Mouse (Mus musculus) ES-E14 (cell line): ENCODE measurements around the gene B3galt2. TPM values are rescaled to one million over a fixed set of nuclear protein-coding genes. Genes with fewer than 3 reads are reported as not detected.

Experiments
- DNase-seq: peaks from one replicate; pipeline ENCODE4 v3.0.0-alpha.2; 2013; ENCODE audit warnings: low read depth, low spot score
- H3K27ac ChIP-seq: 2 replicates; pipeline ENCODE4 v1.5.1; 2012; ENCODE audit warnings: low read depth, mild to moderate bottlenecking, low read length, moderate library complexity, mixed read lengths; ENCODE audit not compliant: poor library complexity, insufficient read depth, severe bottlenecking
- H3K36me3 ChIP-seq: 2 replicates; pipeline ENCODE4 v1.6.1; 2012; ENCODE audit warnings: mild to moderate bottlenecking, low read length, moderate library complexity, mixed read lengths; ENCODE audit not compliant: control insufficient read depth, poor library complexity, insufficient read depth, severe bottlenecking
- H3K4me1 ChIP-seq, 2 experiments: fragments of 150-350 bp in 1 of 2; sonication (generic) in 1 of 2; 2 replicates each; pipeline ENCODE4 v1.6.1; 2012; ENCODE audit warnings: low read length in 2 of 2, mild to moderate bottlenecking in 1 of 2, mixed read lengths in 1 of 2; ENCODE audit not compliant: control insufficient read depth in 2 of 2, insufficient read depth in 2 of 2, poor library complexity in 1 of 2
- H3K4me3 ChIP-seq, 2 experiments: fragments of 150-350 bp in 1 of 2; sonication (generic) in 1 of 2; 2 replicates each; pipeline ENCODE4 v1.5.1; 2012; ENCODE audit warnings: low read length in 2 of 2, low read depth in 1 of 2, mild to moderate bottlenecking in 1 of 2, mixed read lengths in 1 of 2; ENCODE audit not compliant: insufficient read depth in 1 of 2, poor library complexity in 1 of 2, severe bottlenecking in 1 of 2
- H3K9ac ChIP-seq: 2 replicates; pipeline ENCODE4 v1.6.1; 2012; ENCODE audit warnings: low read depth, mild to moderate bottlenecking, low read length, mixed read lengths; ENCODE audit not compliant: poor library complexity, insufficient read depth, severe bottlenecking
- H3K9me3 ChIP-seq: fragments of 150-350 bp; sonication (generic); 2 replicates; pipeline ENCODE4 v1.6.1; 2012; ENCODE audit warnings: low read depth, mild to moderate bottlenecking, low read length; ENCODE audit not compliant: control insufficient read depth, insufficient read depth
- CHD2 ChIP-seq: IDR thresholded peaks from 2 replicates; pipeline ENCODE4 v1.6.1; 2014; ENCODE audit warnings: mild to moderate bottlenecking, low read depth, low read length, inconsistent platforms
- HCFC1 ChIP-seq: IDR thresholded peaks from 2 replicates; pipeline ENCODE4 v1.6.1; 2012; ENCODE audit warnings: low read length, inconsistent platforms, borderline replicate concordance; ENCODE audit not compliant: insufficient read depth
- MAFK ChIP-seq: IDR thresholded peaks from 2 replicates; pipeline ENCODE4 v1.6.1; 2014; ENCODE audit warnings: mild to moderate bottlenecking, low read depth, low read length, inconsistent platforms; ENCODE audit not compliant: insufficient read depth
- ZC3H11A ChIP-seq: IDR thresholded peaks from 2 replicates; pipeline ENCODE4 v1.6.1; 2012; ENCODE audit warnings: low read depth, mild to moderate bottlenecking, inconsistent platforms, low read length, borderline replicate concordance
- ZNF384 ChIP-seq: IDR thresholded peaks from 2 replicates; pipeline ENCODE4 v1.6.1; 2012; ENCODE audit warnings: low read depth, low read length, inconsistent platforms
- in situ Hi-C, 2 experiments: fragments of 600-800 bp; cut with MboI; formaldehyde crosslinking; loops; one replicate each; pipeline ENCODE4 v1.15.1; 2025; ENCODE audit warnings: low sequenced_read_pairs in 2 of 2, inconsistent platforms in 1 of 2; ENCODE audit not compliant: unreplicated experiment in 2 of 2
- total RNA-seq: library from RNA; depleted of rRNA; stranded (reverse); fragments of 300-350 nt; gene quantifications from 2 replicates; pipeline ENCODE4 v1.2.3, GENCODE M21; 2012

B3galt2 gene
- total RNA-seq, 1 experiment: 0.22 TPM

DNA sequence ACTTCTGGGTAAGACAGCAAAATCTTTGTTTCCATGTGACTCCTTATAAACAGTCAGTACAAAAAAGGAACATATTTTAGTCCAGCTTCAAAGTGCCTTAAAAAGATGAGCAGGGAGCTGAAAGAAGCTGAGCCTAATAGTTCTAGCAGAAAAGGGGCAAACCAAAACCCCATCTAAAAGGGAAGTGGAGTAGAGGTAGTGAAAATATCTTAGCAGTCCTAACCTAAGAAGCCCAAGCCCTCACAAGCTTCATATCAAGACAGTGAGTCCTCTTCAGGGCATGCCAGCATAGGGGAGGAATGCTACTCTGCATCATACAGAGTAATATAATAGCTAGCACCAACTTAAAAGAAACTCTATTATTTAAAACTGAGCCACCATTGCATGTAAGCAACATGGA, 18.5 kb upstream of the B3galt2 start:
- Histone ChIP-seq H3K9ac (no peak overlapping the region), H3K9me3 (no peaks in the 10 kb centered on the region), H3K4me3 (no peak overlapping the region), H3K4me1 (no peaks in the 10 kb centered on the region), H3K27ac (no peak overlapping the region), H3K36me3 (peaks cover 5% of the 10 kb centered on the region)
- no peak for TF ChIP-seq ZC3H11A
- TF ChIP-seq MAFK: no peak
- no peak for TF ChIP-seq HCFC1
- TF ChIP-seq CHD2: no peak
- no peak for TF ChIP-seq ZNF384
- DNase-seq: no peak
- in situ Hi-C loops: no loop called here

DNA sequence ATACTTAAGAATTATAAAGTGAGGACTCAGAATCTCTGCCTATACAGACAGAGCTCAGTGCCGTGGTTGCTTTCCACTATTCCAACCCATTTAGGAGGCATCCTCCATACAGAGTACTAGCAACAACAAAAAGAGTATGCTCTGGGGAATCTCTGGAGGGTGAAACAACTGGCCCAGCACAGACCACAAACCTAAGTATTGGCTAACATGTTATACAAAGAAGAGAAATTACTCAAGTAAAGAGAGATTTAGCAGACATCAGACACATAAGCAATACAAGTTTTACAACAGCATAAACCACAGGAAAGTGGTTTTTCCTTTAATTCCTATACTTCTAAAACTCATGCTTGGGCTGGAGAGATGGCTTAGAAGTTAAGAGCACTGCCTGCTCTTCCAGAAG, 17.8 kb upstream of the B3galt2 start:
- Histone ChIP-seq H3K9me3 (no peaks in the 10 kb centered on the region), H3K4me1 (no peaks in the 10 kb centered on the region), H3K27ac (no peak overlapping the region), H3K4me3 (no peak overlapping the region), H3K9ac (no peak overlapping the region), H3K36me3 (peaks cover 5% of the 10 kb centered on the region)
- in situ Hi-C loops: no loop called here
- TF ChIP-seq MAFK (no peak), CHD2 (no peak), ZC3H11A (no peak), ZNF384 (no peak), HCFC1 (no peak)
- no peak for DNase-seq

DNA sequence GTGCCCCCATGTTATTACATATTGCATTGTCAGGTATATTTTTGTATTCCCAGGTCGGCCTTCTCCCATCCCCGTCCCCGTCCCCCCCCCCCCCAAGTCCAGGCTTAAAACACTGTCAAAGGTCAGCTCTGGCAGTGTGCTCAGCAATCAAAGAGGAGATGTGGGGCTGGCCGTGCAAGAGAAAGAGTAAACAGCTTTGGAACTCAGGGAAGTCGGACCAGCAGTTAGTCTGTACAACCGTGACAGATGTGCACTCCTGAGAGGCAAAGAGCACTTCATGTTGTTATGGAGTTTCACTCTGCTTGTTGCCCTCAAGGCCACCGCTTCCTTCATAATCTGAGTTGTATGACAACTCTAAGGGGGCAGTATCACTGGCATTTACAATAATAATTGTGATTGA, 9.1 kb upstream of the B3galt2 start:
- H3K9me3 ChIP-seq: no peaks in the 10 kb centered on the region
- TF ChIP-seq ZNF384: no peak
- TF ChIP-seq HCFC1: no peak
- no peak for TF ChIP-seq CHD2
- no peak for TF ChIP-seq ZC3H11A
- TF ChIP-seq MAFK: no peak
- no peak for DNase-seq
- H3K4me3 ChIP-seq: no peak overlapping the region
- H3K9ac ChIP-seq: no peak overlapping the region
- peaks cover under 1% of the 10 kb centered on the region; the same call in 1 of the 2 replicates for H3K36me3 ChIP-seq
- no peak overlapping the region for H3K27ac ChIP-seq
- in situ Hi-C loops: no loop called here
- H3K4me1 ChIP-seq: peaks cover 0 to 2% of the 10 kb centered on the region in 2 experiments; a peak in 1 of 4 replicates

DNA sequence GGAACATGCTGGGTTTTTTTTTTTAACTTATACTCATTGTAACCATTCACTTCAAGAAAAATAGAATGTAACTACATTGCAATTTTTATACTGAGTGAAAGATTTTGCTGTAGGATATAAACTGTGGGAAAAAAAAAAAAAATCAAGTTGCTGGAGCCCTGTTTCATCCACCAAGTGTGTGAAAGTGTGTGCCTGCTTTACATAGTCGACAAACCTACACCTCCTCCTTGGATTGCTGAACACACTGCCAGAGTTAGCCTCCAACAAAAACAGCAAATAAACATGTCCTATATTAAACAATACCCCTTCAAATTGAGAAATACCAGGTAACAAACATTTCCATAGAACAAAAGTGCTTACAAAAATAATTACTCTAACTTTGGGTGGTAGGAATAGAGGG, 8.1 kb upstream of the B3galt2 start:
- in situ Hi-C loops: no loop called here
- Histone ChIP-seq H3K4me1 (peaks cover 0 to 2% of the 10 kb centered on the region in 2 experiments; a peak in 1 of 4 replicates), H3K9ac (no peak overlapping the region)

More for the DNA sequence above, 8.1 kb upstream of the B3galt2 start:
- no peaks in the 10 kb centered on the region; the same call in 1 of the 2 replicates for H3K36me3 ChIP-seq
- no peak for DNase-seq
- no peak overlapping the region for H3K4me3 ChIP-seq
- no peak for TF ChIP-seq ZNF384
- no peak for TF ChIP-seq CHD2
- no peak for TF ChIP-seq HCFC1
- TF ChIP-seq ZC3H11A: no peak
- no peak for TF ChIP-seq MAFK
- H3K27ac ChIP-seq: no peak overlapping the region
- no peaks in the 10 kb centered on the region for H3K9me3 ChIP-seq
